Mouse (Mus musculus): ENCODE measurements around the gene Crebl2. TPM values are rescaled to one million over a fixed set of nuclear protein-coding genes. Genes with fewer than 3 reads are reported as not detected.
A peak's percentile ranks its signal among the peaks of the same experiment; 100 is the strongest.

Gene Crebl2
- polyA plus RNA-seq, 1 experiment from 2014 or later, result 6.6 TPM

GRCm38 (mm10) chr6:134889763-134890162 is 59.8 kb downstream of the Crebl2 start:
- no peak overlapping the region for H3K9ac ChIP-seq (replicated peaks; ENCODE audit: low read depth)
- no peaks in the 10 kb centered on the region for H3K9me3 ChIP-seq (ENCODE audit: low read length)
- H3K27ac ChIP-seq (ENCODE audit: low read length), result no peak overlapping the region
- H3K4me1 ChIP-seq (ENCODE audit: insufficient read depth, low read depth, low read length), result no peaks in the 10 kb centered on the region
- TF ChIP-seq CTCF (IDR thresholded peaks at IDR 0.05), result no peak
- TF ChIP-seq EP300 (IDR thresholded peaks at IDR 0.05), result no peak
- DNase-seq (ENCODE audit: low spot score), result no peak
- H3K27me3 ChIP-seq (replicated peaks; ENCODE audit: insufficient read depth, low read length), result no peaks in the 10 kb centered on the region
- H3K4me2 ChIP-seq (replicated peaks; ENCODE audit: low read depth, low read length), result no peak overlapping the region
- WGBS, result 82% methylated on average over 1 of the region's 1 CpGs
- no peak overlapping the region for H3K4me3 ChIP-seq (ENCODE audit: low read depth, low read length)
- no peaks in the 10 kb centered on the region for H3K36me3 ChIP-seq (ENCODE audit: insufficient read depth, low read length)
- ATAC-seq, result no peak

- H3K4me2 ChIP-seq (replicated peaks; ENCODE audit: low read depth, low read length), result no peak overlapping the region
- H3K27me3 ChIP-seq (replicated peaks; ENCODE audit: insufficient read depth, low read length), result no peaks in the 10 kb centered on the region
- no peaks in the 10 kb centered on the region for H3K36me3 ChIP-seq (ENCODE audit: insufficient read depth, low read length)
- no peak overlapping the region for H3K9ac ChIP-seq (replicated peaks; ENCODE audit: low read depth)
- H3K4me3 ChIP-seq (ENCODE audit: low read depth, low read length), result no peak overlapping the region
- ATAC-seq (no peak), DNase-seq (ENCODE audit: low spot score) (no peak)
- no peak overlapping the region for H3K27ac ChIP-seq (ENCODE audit: low read length)
- WGBS, result 76% methylated on average over 7 of the region's 7 CpGs
- no peaks in the 10 kb centered on the region for H3K9me3 ChIP-seq (ENCODE audit: low read length)
- TF ChIP-seq EP300 (IDR thresholded peaks at IDR 0.05), result no peak
- TF ChIP-seq CTCF (IDR thresholded peaks at IDR 0.05), result no peak
- H3K4me1 ChIP-seq (ENCODE audit: insufficient read depth, low read depth, low read length), result no peaks in the 10 kb centered on the region
Observed at GRCm38 (mm10) chr6:134890436-134890835, 60.5 kb downstream of the Crebl2 start.

DNA sequence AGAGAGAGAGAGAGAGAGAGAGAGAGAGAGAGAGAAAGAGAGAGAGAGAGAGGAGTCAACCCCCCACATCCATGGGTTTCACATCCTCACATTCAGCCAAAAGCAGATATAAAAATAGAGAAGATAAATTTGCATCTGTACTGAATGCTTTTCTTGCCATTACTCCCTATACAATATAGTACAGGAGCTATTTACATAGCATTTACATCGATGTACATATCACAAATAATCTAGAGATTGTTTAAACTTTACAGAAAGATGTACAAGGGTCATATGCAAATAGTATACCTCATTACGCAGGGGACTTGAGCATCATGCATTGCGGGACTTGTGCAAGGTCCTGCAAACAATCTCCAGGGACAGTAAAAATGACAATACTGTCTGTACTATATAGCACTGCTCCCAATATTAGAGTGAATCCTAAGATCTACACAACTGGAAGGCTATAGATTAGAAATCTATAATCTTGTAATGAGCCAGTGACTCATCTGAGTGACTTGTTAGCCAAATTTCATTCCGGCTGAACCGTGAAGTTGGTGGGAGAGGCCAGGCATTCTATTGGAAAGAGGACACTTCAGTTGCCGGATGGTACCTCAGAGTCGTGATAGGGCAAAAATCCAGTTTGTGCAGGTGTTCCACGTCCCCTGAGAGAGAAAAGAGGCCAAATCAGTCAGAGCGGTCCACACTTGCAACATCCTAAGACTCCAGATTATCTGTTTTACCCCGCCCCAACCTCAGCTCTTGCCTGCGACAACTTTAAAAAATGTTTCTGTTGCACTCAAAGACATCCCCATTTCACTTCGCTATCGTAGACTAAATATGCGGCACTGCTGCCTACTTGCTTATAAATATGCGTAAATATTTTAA is 66.8 kb downstream of the Crebl2 start:
- H3K27me3 ChIP-seq (replicated peaks; ENCODE audit: insufficient read depth, low read length), result no peaks in the 10 kb centered on the region
- WGBS, result 38% methylated on average over 15 of the region's 15 CpGs
- no peaks in the 10 kb centered on the region for H3K4me1 ChIP-seq (ENCODE audit: insufficient read depth, low read depth, low read length)
- H3K36me3 ChIP-seq (ENCODE audit: insufficient read depth, low read length), result no peaks in the 10 kb centered on the region
- H3K4me3 ChIP-seq (ENCODE audit: low read depth, low read length), result peak overlapping the region; percentile 55
- ATAC-seq (no peak), DNase-seq (ENCODE audit: low spot score) (peak; percentile 10)
- H3K9me3 ChIP-seq (ENCODE audit: low read length), result no peaks in the 10 kb centered on the region
- no peak overlapping the region for H3K27ac ChIP-seq (ENCODE audit: low read length)
- 0 out of 2 replicates have a peak overlapping the region, but pooled peaks have one; percentile 61 for H3K9ac ChIP-seq (replicated peaks; ENCODE audit: low read depth)
- H3K4me2 ChIP-seq (replicated peaks; ENCODE audit: low read depth, low read length), result peak overlapping the region; percentile 56
- TF ChIP-seq CTCF (IDR thresholded peaks at IDR 0.05) (no peak), EP300 (IDR thresholded peaks at IDR 0.05) (no peak)

- H3K4me2 ChIP-seq (replicated peaks; ENCODE audit: low read depth, low read length), result peak overlapping the region; percentile 56
- H3K9ac ChIP-seq (replicated peaks; ENCODE audit: low read depth), result peak overlapping the region; percentile 61
- 0% methylated on average over 37 of the region's 38 CpGs for WGBS
- DNase-seq (ENCODE audit: low spot score), result peak; percentile 95
- peak overlapping the region; percentile 55 for H3K4me3 ChIP-seq (ENCODE audit: low read depth, low read length)
- H3K9me3 ChIP-seq (ENCODE audit: low read length), result no peaks in the 10 kb centered on the region
- TF ChIP-seq CTCF (IDR thresholded peaks at IDR 0.05) (no peak), EP300 (IDR thresholded peaks at IDR 0.05) (no peak; the same call in 1 of the 2 replicates)
- no peaks in the 10 kb centered on the region for H3K27me3 ChIP-seq (replicated peaks; ENCODE audit: insufficient read depth, low read length)
- peak overlapping the region; percentile 100 for H3K27ac ChIP-seq (ENCODE audit: low read length)
- no peaks in the 10 kb centered on the region for H3K36me3 ChIP-seq (ENCODE audit: insufficient read depth, low read length)
- no peaks in the 10 kb centered on the region for H3K4me1 ChIP-seq (ENCODE audit: insufficient read depth, low read depth, low read length)
- peak; percentile 92 for ATAC-seq
Observed at GRCm38 (mm10) chr6:134897443-134898094, 67.6 kb downstream of the Crebl2 start.

DNA sequence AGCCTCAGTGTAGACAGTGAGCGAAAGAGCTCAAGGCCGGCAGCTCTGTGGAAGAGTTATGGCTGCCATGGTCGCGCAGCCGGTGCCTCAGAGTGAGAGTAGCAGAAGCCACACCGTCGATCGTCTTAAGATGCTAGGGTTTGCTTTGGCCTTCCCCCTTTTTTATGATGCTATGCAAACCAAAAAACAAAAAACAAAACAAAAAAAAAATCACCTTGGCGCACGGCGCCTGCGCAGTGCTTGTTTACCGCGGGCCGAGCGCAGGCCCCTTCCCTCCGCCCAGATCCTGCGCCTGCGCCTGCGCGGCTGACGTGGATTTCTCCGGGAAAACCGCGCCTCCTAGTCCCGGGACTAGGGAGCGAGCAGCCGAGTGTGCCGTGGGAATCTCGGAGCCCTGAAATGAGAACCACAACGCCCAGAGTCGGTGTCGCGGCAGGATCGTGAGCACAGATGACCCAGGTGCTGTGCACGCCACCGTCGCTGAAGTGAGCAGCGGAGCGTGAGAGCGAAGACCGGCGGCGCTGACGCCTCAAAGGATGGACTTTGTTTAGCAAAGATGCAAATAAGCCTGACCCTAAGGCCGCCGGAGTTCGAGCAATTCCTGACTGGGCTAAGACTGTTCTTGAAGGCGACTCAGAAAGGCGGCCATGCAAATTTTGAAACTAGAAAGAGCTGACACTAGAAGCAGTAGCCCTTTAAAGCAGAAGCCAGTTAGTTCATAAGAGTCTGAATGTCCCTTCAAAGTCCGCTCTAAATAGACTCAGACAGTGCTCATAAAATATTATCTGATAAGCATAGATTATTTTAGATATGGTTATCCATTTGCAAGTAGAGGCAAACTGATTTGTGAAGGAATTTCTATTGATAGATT is 68.4 kb downstream of the Crebl2 start, which contains the start of gene Gpr19:
TSS of gene Gpr19 (minus strand) at position 484 of the 871 bp plus-strand sequence.
- under 1% methylated on average over 51 of the region's 51 CpGs for WGBS
- ATAC-seq, result peak; percentile 97

More for the DNA sequence above, 68.4 kb downstream of the Crebl2 start, which contains the start of gene Gpr19:
- peak within 1 kb of the TSS; percentile 100 for H3K27ac ChIP-seq (ENCODE audit: low read length)
- H3K9me3 ChIP-seq (ENCODE audit: low read length), result no peaks in the 10 kb centered on the region
- peak within 1 kb of the TSS; percentile 56 for H3K4me2 ChIP-seq (replicated peaks; ENCODE audit: low read depth, low read length)
- peak; percentile 62; the same call in 1 of the 2 replicates for TF ChIP-seq EP300 (IDR thresholded peaks at IDR 0.05)
- TF ChIP-seq CTCF (IDR thresholded peaks at IDR 0.05), result peak; percentile 46; the same call in 1 of the 2 replicates
- H3K27me3 ChIP-seq (replicated peaks; ENCODE audit: insufficient read depth, low read length), result no peaks in the 10 kb centered on the region
- H3K4me1 ChIP-seq (ENCODE audit: insufficient read depth, low read depth, low read length), result no peaks in the 10 kb centered on the region
- H3K36me3 ChIP-seq (ENCODE audit: insufficient read depth, low read length), result no peaks in the 10 kb centered on the region
- H3K4me3 ChIP-seq (ENCODE audit: low read depth, low read length), result peak within 1 kb of the TSS; percentile 55
- peak within 1 kb of the TSS; percentile 61 for H3K9ac ChIP-seq (replicated peaks; ENCODE audit: low read depth)
- DNase-seq (ENCODE audit: low spot score), result peak; percentile 98
